ENCODE assay signal across 22 mouse cellular contexts in the genomic region with DNA sequence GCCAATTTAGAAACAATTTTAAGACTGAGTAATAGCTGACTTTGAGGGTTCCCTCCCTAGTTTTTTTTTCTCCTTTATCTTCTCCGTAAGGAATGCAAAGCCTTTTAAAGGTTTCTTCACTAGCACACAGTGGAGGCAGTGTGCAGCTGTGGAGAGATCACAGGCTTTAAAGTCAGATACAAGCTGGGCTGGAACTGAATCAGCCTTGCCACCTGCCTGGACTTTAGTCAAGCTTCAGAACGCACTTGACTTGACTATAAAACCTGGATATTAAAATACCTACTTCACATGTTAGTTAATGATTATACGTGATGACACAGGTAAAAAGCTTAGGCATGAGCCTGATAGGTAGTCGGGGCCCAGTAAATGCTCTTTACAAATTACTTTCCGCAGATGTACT. TPM values are rescaled to one million over a fixed set of nuclear protein-coding genes. Genes with fewer than 3 reads are reported as not detected.
DNase-seq lines count a peak whose midpoint lies in the region; ATAC-seq and TF ChIP-seq lines count a peak whose summit lies in the region.
"Had no signal": no experiment of that assay in that cellular context is flagged by ENCODE, and none has a peak within 500 bp of the region (broad histone marks: within the 10 kb centered on the region; RNA-seq: fewer than 3 reads in every experiment).

No protein-coding gene starts in this region.

- H3K27ac ChIP-seq in stomach, embryonic 15.5 days = no peak overlapping the region
- H3K27ac ChIP-seq in stomach, postnatal 0 days (replicated peaks) = no peak overlapping the region
- H3K27ac ChIP-seq in midbrain, embryonic 16.5 days (ENCODE audit: low read length) = no peak overlapping the region
- H3K27ac ChIP-seq: embryonic facial prominence, embryonic 13.5 days; forebrain, embryonic 13.5 days; gastrocnemius, adult 2 months; heart, embryonic 15.5 days; hindbrain, embryonic 13.5 days; liver, embryonic 14.5 days; midbrain, embryonic 12.5 days had no signal

- peak; percentile 12 for DNase-seq in kidney, adult 11 months
- DNase-seq in kidney, adult 18-20 months = no peak
- no peak for DNase-seq in stomach, postnatal 0 days (ENCODE audit: low spot score)
- peak; percentile 15 to 43 for DNase-seq in kidney, postnatal 36 days
- DNase-seq in frontal cortex, postnatal 25 days (ENCODE audit: low spot score in 2 of 2) = no peak
- DNase-seq: adrenal gland, postnatal 10 days; cerebellum, adult 18-20 months; cerebellum, postnatal 14 days; embryo, embryonic 11 days; gastrocnemius, adult 2 months; heart, postnatal 36 days; layer of hippocampus, adult 9-11 months; thymus, postnatal 25 days had no signal

- no peak overlapping the region for H3K4me3 ChIP-seq in stomach, embryonic 15.5 days (replicated peaks)
- no peak overlapping the region for H3K4me3 ChIP-seq in stomach, postnatal 0 days (ENCODE audit: low read depth, low read length)
- H3K4me3 ChIP-seq in midbrain, embryonic 16.5 days (ENCODE audit: low read depth, low read length) = no peak overlapping the region
- H3K4me3 ChIP-seq: embryonic facial prominence, embryonic 13.5 days; erythroblast, embryonic 14.5 days; forebrain, embryonic 13.5 days; gastrocnemius, adult 2 months; heart, embryonic 15.5 days; hindbrain, embryonic 13.5 days; midbrain, embryonic 12.5 days had no signal

- H3K4me2 ChIP-seq in stomach, embryonic 15.5 days = no peak overlapping the region
- no peak overlapping the region for H3K4me2 ChIP-seq in stomach, postnatal 0 days (replicated peaks; ENCODE audit: low read depth)
- H3K4me2 ChIP-seq in midbrain, embryonic 16.5 days (ENCODE audit: low read length) = no peak overlapping the region
- H3K4me2 ChIP-seq: embryonic facial prominence, embryonic 13.5 days; forebrain, embryonic 13.5 days; heart, embryonic 15.5 days; hindbrain, embryonic 13.5 days; midbrain, embryonic 12.5 days had no signal

- TF ChIP-seq CTCF in stomach, postnatal 0 days (IDR thresholded peaks at IDR 0.05; ENCODE audit: low read depth) = no peak

- no peaks in the 10 kb centered on the region for H3K27me3 ChIP-seq in stomach, embryonic 15.5 days (replicated peaks)
- H3K27me3 ChIP-seq in stomach, postnatal 0 days (ENCODE audit: control insufficient read depth, insufficient read depth, low read length) = no peaks in the 10 kb centered on the region
- H3K27me3 ChIP-seq in midbrain, embryonic 16.5 days (ENCODE audit: control insufficient read depth, insufficient read depth, low read depth, low read length) = no peaks in the 10 kb centered on the region
- H3K27me3 ChIP-seq: forebrain, embryonic 13.5 days; heart, embryonic 15.5 days had no signal

- no peaks in the 10 kb centered on the region for H3K9me3 ChIP-seq in stomach, embryonic 15.5 days
- H3K9me3 ChIP-seq in stomach, postnatal 0 days (ENCODE audit: control insufficient read depth, low read length) = no peaks in the 10 kb centered on the region
- H3K9me3 ChIP-seq in midbrain, embryonic 16.5 days (replicated peaks; ENCODE audit: control insufficient read depth, low read length, poor library complexity, severe bottlenecking) = no peaks in the 10 kb centered on the region
- H3K9me3 ChIP-seq: embryonic facial prominence, embryonic 13.5 days; forebrain, embryonic 13.5 days; heart, embryonic 15.5 days; hindbrain, embryonic 13.5 days; midbrain, embryonic 12.5 days had no signal

- TF ChIP-seq EP300 in stomach, postnatal 0 days (optimal IDR thresholded peaks at IDR 0.05) = no peak

- no peak overlapping the region for H3K9ac ChIP-seq in stomach, embryonic 15.5 days
- H3K9ac ChIP-seq in stomach, postnatal 0 days (ENCODE audit: low read length) = no peak overlapping the region
- no peak overlapping the region for H3K9ac ChIP-seq in midbrain, embryonic 16.5 days (ENCODE audit: low read depth, low read length)
- H3K9ac ChIP-seq: embryonic facial prominence, embryonic 13.5 days; forebrain, embryonic 13.5 days; heart, embryonic 15.5 days; hindbrain, embryonic 13.5 days; liver, embryonic 14.5 days; midbrain, embryonic 12.5 days had no signal

- ATAC-seq in stomach, embryonic 15.5 days (ENCODE audit: insufficient read depth, low FRiP score, low read depth) = peak; percentile 39; the same call in 1 of the 2 replicates
- ATAC-seq in stomach, postnatal 0 days (ENCODE audit: low FRiP score, low TSS enrichment) = no peak
- no peak for ATAC-seq in midbrain, embryonic 16.5 days
- ATAC-seq: forebrain, embryonic 13.5 days had no signal

- no peaks in the 10 kb centered on the region for H3K36me3 ChIP-seq in stomach, embryonic 15.5 days
- H3K36me3 ChIP-seq in stomach, postnatal 0 days (ENCODE audit: control insufficient read depth, insufficient read depth, low read length) = no peaks in the 10 kb centered on the region
- no peaks in the 10 kb centered on the region for H3K36me3 ChIP-seq in midbrain, embryonic 16.5 days (ENCODE audit: control insufficient read depth, insufficient read depth, low read length)
- H3K36me3 ChIP-seq: embryonic facial prominence, embryonic 13.5 days; heart, embryonic 15.5 days; hindbrain, embryonic 13.5 days; midbrain, embryonic 12.5 days had no signal

- WGBS in stomach, embryonic 15.5 days = 57% methylated on average over 5 of the region's 5 CpGs
- 62% methylated on average over 5 of the region's 5 CpGs for WGBS in stomach, postnatal 0 days
- 65% methylated on average over 5 of the region's 5 CpGs for WGBS in midbrain, embryonic 16.5 days

- no peaks in the 10 kb centered on the region for H3K4me1 ChIP-seq in stomach, embryonic 15.5 days
- H3K4me1 ChIP-seq in stomach, postnatal 0 days (replicated peaks; ENCODE audit: control insufficient read depth, insufficient read depth) = no peaks in the 10 kb centered on the region
- no peaks in the 10 kb centered on the region for H3K4me1 ChIP-seq in midbrain, embryonic 16.5 days (ENCODE audit: control insufficient read depth, insufficient read depth, low read length)
- H3K4me1 ChIP-seq: embryonic facial prominence, embryonic 13.5 days; forebrain, embryonic 13.5 days; hindbrain, embryonic 13.5 days; midbrain, embryonic 12.5 days had no signal

RNA-seq across cellular contexts. Expression of gene Tbc1d8b, which starts 32.6 kb away (rescaled TPM):
- polyA plus RNA-seq in stomach, embryonic 15.5 days (2015; fragmentation: Nextera tagmentation; extraction: Ambion mirVana) = 3.4 and 3.9 TPM in 2 replicates
- polyA plus RNA-seq in stomach, postnatal 0 days (2015; fragmentation: Nextera tagmentation; extraction: Ambion mirVana) = 1.6 and 1.8 TPM in 2 replicates
- polyA plus RNA-seq in midbrain, embryonic 16.5 days (2015; fragmentation: Nextera tagmentation; extraction: Ambion mirVana) = 0.31 and 0.39 TPM in 2 replicates
- polyA plus RNA-seq: erythroblast, embryonic 14.5 days had no signal

Comparison
In these comparisons a context has a peak if more than half of its experiments do, and no peak if none do; other contexts are left out.
1. DNase-seq: peak in kidney, adult 11 months (single experiment) and kidney, postnatal 36 days (2 of 2); none in kidney, adult 18-20 months (single experiment), stomach, postnatal 0 days (single experiment) and frontal cortex, postnatal 25 days (0 of 2).